Mouse (Mus musculus) neural tube, postnatal 0 days (tissue): ENCODE measurements around the gene Epn2. TPM values are rescaled to one million over a fixed set of nuclear protein-coding genes. Genes with fewer than 3 reads are reported as not detected.

Source experiments
- polyA plus RNA-seq: library from polyadenylated mRNA; unstranded; fragments of >200 nt; fragmentation: Nextera tagmentation; extraction: Ambion mirVana; gene quantifications from 2 replicates; pipeline ENCODE4 v1.2.1, GENCODE M21; 2015

Epn2 gene
- polyA plus RNA-seq: 55.9 and 65.5 TPM in 2 replicates

DNA sequence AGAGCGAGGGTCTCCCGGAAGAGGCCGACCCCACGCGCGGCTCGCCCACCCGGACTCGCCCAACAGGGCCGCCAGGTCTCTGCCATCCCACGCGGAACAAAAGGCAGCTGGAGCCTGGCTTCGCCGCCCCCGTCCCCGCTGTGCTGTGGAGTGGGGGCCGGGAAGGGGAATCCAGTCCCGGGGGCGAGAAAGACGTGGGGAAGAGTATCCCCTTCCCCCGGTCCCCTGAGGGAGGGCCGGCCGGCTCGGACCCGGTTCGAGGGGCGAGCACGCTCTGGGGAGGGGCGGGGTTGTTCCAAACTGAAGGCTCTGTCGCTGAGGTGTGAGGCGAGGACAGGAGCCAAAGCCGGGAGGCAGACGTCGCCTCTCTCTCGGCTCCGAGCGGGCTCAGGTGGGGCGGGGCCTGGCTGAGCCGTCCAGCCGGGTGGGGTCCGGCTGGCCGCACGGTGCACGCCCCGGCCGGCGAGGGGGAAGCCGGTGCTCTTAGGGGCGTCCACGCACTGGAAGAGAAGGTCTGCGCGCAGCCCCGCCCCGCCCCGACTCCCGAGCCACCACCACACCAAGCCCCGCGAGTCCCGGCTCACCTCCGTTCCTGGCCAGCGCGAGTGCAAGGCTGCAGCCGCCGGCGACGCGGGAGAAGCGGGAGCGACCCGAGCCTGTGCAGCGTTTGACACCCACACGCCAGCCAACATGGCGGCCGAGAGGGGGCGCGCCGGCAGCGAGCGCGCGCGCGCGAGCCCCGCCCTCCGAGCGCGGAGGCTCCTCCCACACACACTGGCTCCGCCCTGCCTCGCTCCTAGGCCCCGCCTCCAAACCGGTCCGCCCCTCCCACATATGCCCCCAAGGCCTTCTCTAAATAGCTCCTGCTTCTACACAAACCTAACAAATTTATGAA is at the start of gene Epn2:
Epn2 (minus strand) TSS at position 705 of the 895 bp plus-strand sequence.

DNA sequence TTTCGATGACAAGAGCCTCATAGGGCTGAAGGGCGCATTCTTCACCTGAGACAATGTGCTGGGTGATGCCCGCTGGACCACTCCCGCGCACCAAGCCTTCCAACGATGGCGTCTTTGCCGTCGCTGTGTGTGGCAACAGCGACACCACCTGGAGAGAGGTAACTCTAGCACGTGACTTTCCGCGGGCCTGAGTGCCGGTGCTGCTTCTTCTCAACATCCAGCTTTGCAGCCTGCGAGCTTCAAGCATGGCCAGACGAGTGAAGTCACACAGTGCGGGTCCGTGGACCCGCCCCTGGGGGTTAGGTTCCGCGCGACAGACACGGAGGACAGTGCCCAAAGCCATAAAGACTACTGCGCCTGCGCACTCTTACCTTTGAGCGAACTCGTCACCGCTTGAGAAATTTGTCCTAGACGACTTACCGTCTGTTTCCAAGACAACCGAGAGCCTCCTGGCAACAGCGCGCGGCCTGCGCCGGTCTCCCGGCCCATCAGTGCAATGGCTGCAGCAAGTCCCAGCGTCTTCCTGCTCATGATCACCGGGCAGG is 74.7 kb downstream of the Epn2 start, which contains the start of gene B9d1:
B9d1 (plus strand) TSS at position 432 of the 545 bp plus-strand sequence.

DNA sequence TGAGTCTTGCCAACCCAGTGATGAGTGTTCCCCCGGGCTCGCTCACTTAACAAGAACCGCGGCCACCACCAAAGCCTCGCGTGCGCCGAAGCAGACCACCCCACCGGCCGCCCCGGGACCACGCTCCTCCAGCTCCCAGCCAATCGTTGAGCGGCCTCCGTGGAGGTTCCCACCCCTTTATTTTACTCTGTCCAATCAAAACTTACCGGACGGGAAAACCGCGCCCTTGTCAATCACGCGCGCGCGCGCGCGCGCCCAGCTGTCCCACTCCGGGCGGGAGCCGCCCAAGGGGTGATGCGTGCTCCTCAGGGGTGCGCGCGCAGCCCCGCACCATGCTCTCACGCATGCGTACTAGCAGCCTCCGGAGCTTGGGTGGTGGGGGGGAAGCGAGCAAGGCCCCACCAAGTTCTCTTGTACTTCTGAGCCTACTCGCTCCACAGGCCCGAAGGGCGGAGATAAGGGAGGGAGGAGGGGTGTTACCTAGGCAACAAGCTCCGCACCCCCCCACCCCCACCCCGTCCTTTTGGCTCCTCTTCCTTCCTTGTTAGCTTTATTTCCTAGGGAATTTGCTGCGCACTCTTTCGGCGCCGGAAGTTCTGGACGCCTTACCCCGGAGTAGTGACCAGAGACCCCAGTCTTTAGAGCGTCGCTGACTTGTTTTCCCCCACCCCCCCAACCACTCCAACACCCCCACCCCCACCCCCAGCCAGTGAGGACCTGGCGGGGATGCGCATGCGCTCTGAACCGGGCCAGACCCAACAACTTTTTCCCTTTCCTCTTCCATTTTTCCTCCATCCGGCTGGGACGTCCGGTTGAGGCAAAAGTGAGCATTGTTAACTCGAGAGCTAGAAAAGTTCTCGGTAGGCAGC is 85.1 kb downstream of the Epn2 start, which contains the start of gene Mapk7:
Mapk7 (minus strand) TSS at position 278 of the 869 bp plus-strand sequence.

DNA sequence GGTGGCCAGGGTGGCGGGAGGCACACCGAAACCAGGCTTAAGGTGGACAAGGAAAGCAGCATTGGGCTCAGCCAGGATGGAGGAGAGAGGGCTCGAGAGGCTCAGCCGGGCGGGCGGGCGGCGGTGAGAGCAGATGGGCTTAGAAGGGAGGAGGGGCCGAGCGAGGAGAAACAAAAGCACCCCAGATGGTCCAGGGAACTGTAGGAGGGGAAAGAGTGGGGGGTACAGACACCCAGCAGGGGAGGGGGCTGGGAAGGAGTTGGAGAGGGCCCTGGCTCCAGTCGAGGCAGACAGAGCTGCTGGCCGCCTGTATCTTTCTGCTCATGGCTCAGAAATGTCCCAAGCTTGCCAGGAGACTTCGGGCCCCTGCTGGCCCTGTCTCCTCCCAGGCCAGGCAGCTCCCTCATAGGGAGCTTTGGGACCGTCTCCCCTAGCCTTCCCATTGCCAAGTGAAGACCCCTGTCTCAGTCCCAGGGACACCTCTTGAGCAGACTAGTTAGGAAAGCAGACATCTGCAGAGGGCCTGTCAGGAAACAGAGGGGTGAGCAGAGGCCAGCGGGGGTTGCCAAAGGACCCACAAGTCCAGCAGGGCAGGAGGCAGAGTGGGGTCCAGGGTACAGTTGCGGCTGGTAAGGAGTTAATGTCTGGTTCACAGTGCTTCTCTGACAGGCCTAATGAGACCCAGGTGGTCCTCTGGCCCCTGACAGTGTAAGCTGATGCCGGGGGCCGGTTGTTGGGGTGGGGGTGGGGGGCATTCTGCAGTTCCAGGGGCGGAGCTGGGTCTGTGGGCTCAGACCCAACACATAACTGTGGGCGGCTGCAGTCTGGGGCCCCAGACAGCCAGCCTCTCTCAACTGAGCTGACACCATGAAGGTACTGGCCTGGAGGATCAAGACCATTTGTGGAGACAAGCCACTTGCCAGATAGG is 94.6 kb downstream of the Epn2 start, which contains the start of gene Mfap4:
Mfap4 (plus strand) TSS at position 819 of the 928 bp plus-strand sequence.

Other genes with a start within 250 kb of the Epn2 start
- 0.28 and 0.39 TPM in 2 replicates for gene Slc47a2, start 236.8 kb downstream of the Epn2 start, polyA plus RNA-seq
- gene Slc47a1, start 201.3 kb downstream of the Epn2 start, polyA plus RNA-seq: 3.2 and 5.5 TPM in 2 replicates
- gene Rnf112, start 125.6 kb downstream of the Epn2 start, polyA plus RNA-seq: 28.7 and 33.7 TPM in 2 replicates
- gene Mfap4, start 94.3 kb downstream of the Epn2 start, polyA plus RNA-seq: 48.4 and 50.0 TPM in 2 replicates
- 40.2 and 45.9 TPM in 2 replicates for gene Mapk7, start 85.3 kb downstream of the Epn2 start, polyA plus RNA-seq
- 26.9 and 32.8 TPM in 2 replicates for gene B9d1, start 74.5 kb downstream of the Epn2 start, polyA plus RNA-seq
- gene Grap, start 73.6 kb upstream of the Epn2 start, polyA plus RNA-seq: 8.9 and 10.3 TPM in 2 replicates
- gene Fam83g, start 104.4 kb upstream of the Epn2 start, polyA plus RNA-seq: 0.03 and 0.08 TPM in 2 replicates
- 0.15 TPM in 1 of 2 replicates, not detected in the other for gene Slc5a10, start 141.1 kb upstream of the Epn2 start, polyA plus RNA-seq
- 36.1 and 39.7 TPM in 2 replicates for gene Prpsap2, start 182.4 kb upstream of the Epn2 start, polyA plus RNA-seq